Mouse (Mus musculus): ENCODE data around the gene Lmcd1. TPM values are rescaled to one million over a fixed set of nuclear protein-coding genes. Genes with fewer than 3 reads are reported as not detected.

Gene Lmcd1
- polyA plus RNA-seq, 1 experiment from 2014 or later = 0.65 TPM

DNA sequence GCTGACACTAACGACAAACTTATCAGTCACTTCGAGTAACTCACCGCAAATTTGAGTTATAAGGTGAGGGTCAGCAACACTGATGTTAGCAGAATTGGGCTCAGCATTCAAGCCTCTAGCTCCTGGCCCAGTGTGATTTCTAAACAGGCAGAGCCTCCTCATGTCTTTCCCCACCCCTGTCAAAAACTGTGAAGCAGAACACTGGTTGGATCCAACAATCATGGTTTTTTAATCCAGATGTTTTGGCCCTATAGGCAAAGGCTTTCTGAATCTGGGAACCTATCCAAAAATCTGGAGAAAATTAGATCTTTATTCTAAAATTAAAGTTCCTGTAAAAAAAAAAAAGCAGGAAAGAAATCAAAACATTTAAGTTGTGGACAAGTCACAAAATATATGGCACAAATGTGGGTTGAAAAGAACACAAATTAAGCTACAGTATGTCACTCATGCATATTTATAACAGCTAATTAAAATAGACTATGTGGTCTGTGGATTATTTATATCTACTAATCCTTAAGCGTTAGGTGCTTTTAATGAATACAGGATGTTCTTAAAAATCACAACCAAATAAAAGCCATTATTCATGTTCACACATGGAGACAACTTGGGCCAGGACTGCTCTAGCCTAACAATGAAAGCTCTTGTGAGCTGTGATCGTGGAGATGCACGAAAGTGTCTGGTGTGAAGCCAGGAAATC, 5.7 kb upstream of the Lmcd1 start:
- ATAC-seq (no peak), DNase-seq (no peak)
- TF ChIP-seq CTCF (IDR thresholded peaks at IDR 0.05; ENCODE audit: low read depth) = no peak
- TF ChIP-seq EP300 (IDR thresholded peaks at IDR 0.05; ENCODE audit: low read depth) = no peak
- Histone ChIP-seq H3K4me3 (ENCODE audit: low read depth, low read length) (no peak overlapping the region), H3K9me3 (ENCODE audit: low read length) (no peaks in the 10 kb centered on the region), H3K4me1 (ENCODE audit: insufficient read depth) (no peaks in the 10 kb centered on the region), H3K9ac (replicated peaks) (no peak overlapping the region), H3K36me3 (replicated peaks; ENCODE audit: insufficient read depth, low read length) (no peaks in the 10 kb centered on the region), H3K27me3 (ENCODE audit: insufficient read depth, low read length) (no peaks in the 10 kb centered on the region), H3K4me2 (ENCODE audit: low read depth, low read length) (no peak overlapping the region), H3K27ac (ENCODE audit: low read depth) (no peak overlapping the region)
- 79% methylated on average over 6 of the region's 6 CpGs for WGBS (ENCODE audit: insufficient replicate concordance)

DNA sequence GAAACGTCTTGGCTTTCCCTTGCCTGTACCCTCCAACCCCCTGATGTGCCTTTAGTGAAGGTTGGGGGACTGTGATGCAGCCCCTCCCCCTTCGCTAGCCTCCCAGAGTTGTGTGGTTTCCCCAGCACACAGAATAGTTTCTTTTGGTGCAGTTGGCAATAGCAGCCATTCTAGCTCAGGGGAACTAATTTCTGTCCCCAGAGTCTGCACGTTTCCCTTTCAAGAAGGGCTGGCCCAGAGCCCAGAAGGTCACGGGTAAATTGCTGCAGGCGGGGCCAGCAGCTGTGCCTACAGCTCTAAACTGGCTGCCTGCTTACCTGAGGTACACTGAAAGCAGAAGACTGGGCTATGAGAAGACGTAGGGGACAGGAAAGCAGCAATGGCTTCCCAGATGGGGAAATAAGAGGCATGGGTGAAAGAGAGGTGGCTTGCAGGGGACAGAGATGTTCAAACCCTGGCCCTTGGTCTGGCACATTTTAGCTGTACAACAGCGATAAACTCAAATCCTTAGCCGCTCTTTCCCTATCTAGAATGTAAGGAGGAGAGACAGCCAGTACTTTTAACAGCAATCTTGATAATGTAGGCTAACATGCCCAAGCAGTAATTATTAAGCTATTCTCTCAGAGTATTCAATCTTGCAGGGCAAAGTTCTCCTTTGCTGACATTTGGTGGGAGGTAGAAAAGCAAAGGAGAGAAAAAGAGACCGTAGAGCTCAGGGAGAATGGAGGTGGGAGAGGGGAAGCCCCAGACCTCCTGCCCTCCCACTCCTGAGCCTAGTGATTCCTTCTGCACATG, 900 bp downstream of the Lmcd1 start:
- no peak overlapping the region for H3K9ac ChIP-seq (replicated peaks)
- WGBS (ENCODE audit: insufficient replicate concordance) = 27% methylated on average over 9 of the region's 9 CpGs
- H3K27ac ChIP-seq (ENCODE audit: low read depth) = no peak overlapping the region
- no peaks in the 10 kb centered on the region for H3K36me3 ChIP-seq (replicated peaks; ENCODE audit: insufficient read depth, low read length)
- H3K4me3 ChIP-seq (ENCODE audit: low read depth, low read length) = no peak overlapping the region
- TF ChIP-seq EP300 (IDR thresholded peaks at IDR 0.05; ENCODE audit: low read depth) (no peak), CTCF (IDR thresholded peaks at IDR 0.05; ENCODE audit: low read depth) (no peak)
- peaks cover 8% of the 10 kb centered on the region; the same call in 1 of the 2 replicates for H3K4me1 ChIP-seq (ENCODE audit: insufficient read depth)
- no peaks in the 10 kb centered on the region for H3K9me3 ChIP-seq (ENCODE audit: low read length)
- peaks cover 3% of the 10 kb centered on the region; the same call in 1 of the 2 replicates for H3K27me3 ChIP-seq (ENCODE audit: insufficient read depth, low read length)
- H3K4me2 ChIP-seq (ENCODE audit: low read depth, low read length) = peak overlapping the region; percentile 59
- peak; percentile 42; the same call in 1 of the 2 replicates for ATAC-seq
- DNase-seq = peak; percentile 69

DNA sequence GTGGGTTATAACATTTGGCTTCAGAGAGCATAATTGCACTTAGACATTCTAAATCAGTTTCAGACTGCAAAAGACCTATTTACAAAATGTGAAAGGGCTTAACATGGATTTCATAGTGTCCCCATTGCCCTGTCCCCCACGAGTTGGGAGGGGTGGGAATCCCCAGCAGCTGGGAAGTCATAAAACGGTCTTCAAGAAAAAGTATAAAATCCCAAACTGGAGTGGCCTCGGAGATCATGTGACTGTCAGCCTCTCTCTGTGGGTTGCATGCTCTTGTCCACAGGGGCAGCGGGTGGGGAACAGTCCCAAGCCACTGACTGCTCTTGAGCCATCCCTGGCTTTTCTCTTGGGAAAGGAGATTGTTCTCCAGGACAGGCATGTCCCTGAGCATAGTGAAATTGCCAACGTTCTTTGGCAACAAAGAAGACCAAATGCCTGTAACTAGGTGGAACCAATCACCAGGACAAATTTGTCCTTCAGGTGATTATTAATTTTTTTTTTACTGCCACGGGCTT, 2.2 kb downstream of the Lmcd1 start:
- no peak for DNase-seq
- H3K27ac ChIP-seq (ENCODE audit: low read depth) = no peak overlapping the region

DNA sequence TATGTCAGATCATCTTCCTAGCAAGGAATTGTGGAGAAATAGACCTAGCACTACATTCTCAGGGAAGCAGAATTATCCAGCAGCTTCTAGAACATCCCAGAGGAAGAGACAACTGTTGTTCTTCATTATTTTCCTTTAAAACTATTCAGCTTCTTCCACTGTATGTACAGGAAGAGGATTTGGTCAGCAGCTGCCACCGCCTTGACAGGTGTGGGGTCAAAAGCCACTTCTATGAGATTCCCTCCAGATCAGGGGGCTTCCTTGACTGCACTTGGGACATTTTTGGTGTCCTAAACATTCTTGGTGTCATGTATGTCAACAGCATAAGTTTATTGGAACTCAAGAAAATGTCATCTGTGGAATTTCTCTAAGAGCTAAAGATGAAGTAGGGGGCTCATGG, 5.2 kb downstream of the Lmcd1 start:
- DNase-seq = no peak
- TF ChIP-seq CTCF (IDR thresholded peaks at IDR 0.05; ENCODE audit: low read depth) (no peak), EP300 (IDR thresholded peaks at IDR 0.05; ENCODE audit: low read depth) (no peak)
- no peak for ATAC-seq
- H3K27me3 ChIP-seq (ENCODE audit: insufficient read depth, low read length) = no peaks in the 10 kb centered on the region
- H3K4me2 ChIP-seq (ENCODE audit: low read depth, low read length) = no peak overlapping the region
- no peak overlapping the region for H3K27ac ChIP-seq (ENCODE audit: low read depth)
- H3K4me3 ChIP-seq (ENCODE audit: low read depth, low read length) = no peak overlapping the region
- WGBS (ENCODE audit: insufficient replicate concordance) = 79% methylated on average over 1 of the region's 1 CpGs
- H3K36me3 ChIP-seq (replicated peaks; ENCODE audit: insufficient read depth, low read length) = no peaks in the 10 kb centered on the region
- H3K9me3 ChIP-seq (ENCODE audit: low read length) = no peaks in the 10 kb centered on the region
- peaks cover 8% of the 10 kb centered on the region; the same call in 1 of the 2 replicates for H3K4me1 ChIP-seq (ENCODE audit: insufficient read depth)
- H3K9ac ChIP-seq (replicated peaks) = no peak overlapping the region

More for the DNA sequence above, 2.2 kb downstream of the Lmcd1 start:
- H3K27me3 ChIP-seq (ENCODE audit: insufficient read depth, low read length) = peaks cover 3% of the 10 kb centered on the region; the same call in 1 of the 2 replicates
- WGBS (ENCODE audit: insufficient replicate concordance) = 70% methylated on average over 6 of the region's 6 CpGs
- no peak for ATAC-seq
- no peaks in the 10 kb centered on the region for H3K36me3 ChIP-seq (replicated peaks; ENCODE audit: insufficient read depth, low read length)
- H3K4me2 ChIP-seq (ENCODE audit: low read depth, low read length) = no peak overlapping the region
- H3K9me3 ChIP-seq (ENCODE audit: low read length) = no peaks in the 10 kb centered on the region
- peaks cover 8% of the 10 kb centered on the region; the same call in 1 of the 2 replicates for H3K4me1 ChIP-seq (ENCODE audit: insufficient read depth)
- TF ChIP-seq EP300 (IDR thresholded peaks at IDR 0.05; ENCODE audit: low read depth) = no peak
- no peak overlapping the region for H3K4me3 ChIP-seq (ENCODE audit: low read depth, low read length)
- no peak overlapping the region for H3K9ac ChIP-seq (replicated peaks)

DNA sequence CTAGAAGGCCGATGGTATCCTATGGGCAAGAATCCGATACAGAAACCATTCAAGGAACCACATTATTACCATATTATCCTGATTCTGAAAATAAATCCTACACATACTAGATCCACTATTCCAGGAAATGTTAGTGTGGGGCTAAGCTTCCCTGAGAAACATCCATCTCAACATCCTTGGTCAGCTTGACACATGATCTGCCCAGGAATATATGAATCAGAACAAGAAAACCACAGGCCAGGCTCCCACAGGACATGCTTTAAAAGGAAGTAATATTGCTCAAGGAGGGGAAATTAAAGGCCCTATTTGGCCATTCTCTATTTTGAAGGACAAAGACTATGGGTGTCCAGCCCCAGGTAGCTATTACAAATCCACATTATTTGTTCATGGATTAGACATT, 6.6 kb downstream of the Lmcd1 start:
- Histone ChIP-seq H3K4me3 (ENCODE audit: low read depth, low read length) (no peak overlapping the region), H3K4me1 (ENCODE audit: insufficient read depth) (no peaks in the 10 kb centered on the region), H3K36me3 (replicated peaks; ENCODE audit: insufficient read depth, low read length) (no peaks in the 10 kb centered on the region), H3K9me3 (ENCODE audit: low read length) (no peaks in the 10 kb centered on the region), H3K4me2 (ENCODE audit: low read depth, low read length) (no peak overlapping the region), H3K27me3 (ENCODE audit: insufficient read depth, low read length) (no peaks in the 10 kb centered on the region), H3K27ac (ENCODE audit: low read depth) (no peak overlapping the region), H3K9ac (replicated peaks) (no peak overlapping the region)
- 73% methylated on average over 2 of the region's 2 CpGs for WGBS (ENCODE audit: insufficient replicate concordance)
- ATAC-seq (no peak), DNase-seq (no peak)
- TF ChIP-seq CTCF (IDR thresholded peaks at IDR 0.05; ENCODE audit: low read depth) (no peak), EP300 (IDR thresholded peaks at IDR 0.05; ENCODE audit: low read depth) (no peak)

DNA sequence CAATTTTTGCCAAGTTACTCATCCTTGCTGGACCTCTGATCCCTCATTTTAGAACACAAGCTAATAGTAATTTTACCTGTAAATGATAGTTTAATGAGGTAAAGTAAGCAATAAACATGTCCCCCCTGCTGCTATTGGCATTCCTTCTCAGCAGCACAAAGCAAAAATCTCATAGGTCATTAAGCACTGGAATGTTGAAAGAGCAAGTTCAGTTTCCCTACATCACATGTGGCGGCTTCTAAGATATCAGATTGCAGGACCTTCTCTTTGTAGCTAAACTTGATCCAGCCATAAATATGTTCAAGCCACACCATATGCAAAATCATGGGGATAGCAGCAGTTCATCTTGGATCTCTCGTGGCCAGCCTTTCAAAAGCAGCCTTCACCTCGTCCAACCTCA, 7.4 kb downstream of the Lmcd1 start:
- no peak overlapping the region for H3K27ac ChIP-seq (ENCODE audit: low read depth)
- no peaks in the 10 kb centered on the region for H3K27me3 ChIP-seq (ENCODE audit: insufficient read depth, low read length)
- no peak overlapping the region for H3K4me2 ChIP-seq (ENCODE audit: low read depth, low read length)
- TF ChIP-seq CTCF (IDR thresholded peaks at IDR 0.05; ENCODE audit: low read depth) (no peak), EP300 (IDR thresholded peaks at IDR 0.05; ENCODE audit: low read depth) (no peak)
- H3K36me3 ChIP-seq (replicated peaks; ENCODE audit: insufficient read depth, low read length) = no peaks in the 10 kb centered on the region
- H3K4me3 ChIP-seq (ENCODE audit: low read depth, low read length) = no peak overlapping the region
- no peak for DNase-seq
- H3K4me1 ChIP-seq (ENCODE audit: insufficient read depth) = no peaks in the 10 kb centered on the region
- no peaks in the 10 kb centered on the region for H3K9me3 ChIP-seq (ENCODE audit: low read length)
- H3K9ac ChIP-seq (replicated peaks) = no peak overlapping the region
- no peak for ATAC-seq
- WGBS (ENCODE audit: insufficient replicate concordance) = 61% methylated on average over 3 of the region's 3 CpGs
